Mouse (Mus musculus) testis, adult 2 months (tissue): ENCODE measurements around the gene Ttc29. TPM values are rescaled to one million over a fixed set of nuclear protein-coding genes. Genes with fewer than 3 reads are reported as not detected.

Experiments
- H3K27ac ChIP-seq: fragments of 200-500 bp; 2 replicates; pipeline ENCODE4 v1.5.1; 2012; ENCODE audit warnings: low read depth, low read length; ENCODE audit not compliant: control insufficient read depth, insufficient read depth
- H3K27me3 ChIP-seq: fragments of 200-500 bp; 2 replicates; pipeline ENCODE4 v1.6.1; 2012; ENCODE audit warnings: mild to moderate bottlenecking, low read length, moderate library complexity; ENCODE audit not compliant: control insufficient read depth, insufficient read depth
- H3K36me3 ChIP-seq: fragments of 200-500 bp; 2 replicates; pipeline ENCODE4 v1.6.1; 2012; ENCODE audit warnings: mild to moderate bottlenecking, low read length; ENCODE audit not compliant: control insufficient read depth, insufficient read depth
- H3K4me1 ChIP-seq: fragments of 200-500 bp; 2 replicates; pipeline ENCODE4 v1.6.1; 2012; ENCODE audit warnings: low read length; ENCODE audit not compliant: control insufficient read depth, insufficient read depth
- H3K4me3 ChIP-seq: fragments of 200-500 bp; 2 replicates; pipeline ENCODE4 v1.5.1; 2012; ENCODE audit warnings: low read depth, mild to moderate bottlenecking, low read length, moderate library complexity, mixed read lengths; ENCODE audit not compliant: control insufficient read depth
- CTCF ChIP-seq: fragments of 200-500 bp; IDR thresholded peaks from 2 replicates; pipeline ENCODE4 v1.5.1; 2012; ENCODE audit warnings: low read depth, mild to moderate bottlenecking, inconsistent platforms, low read length, moderate library complexity; ENCODE audit not compliant: control insufficient read depth, insufficient read depth, insufficient replicate concordance
- POLR2A ChIP-seq: fragments of 200-500 bp; IDR thresholded peaks from 2 replicates; pipeline ENCODE4 v1.6.1; 2012; ENCODE audit warnings: low read depth, mild to moderate bottlenecking, inconsistent platforms, low read length, moderate library complexity; ENCODE audit not compliant: control insufficient read depth
- polyA plus RNA-seq: library from polyadenylated mRNA; depleted of rRNA; stranded (reverse); fragments of >200 nt; gene quantifications from 2 replicates; pipeline ENCODE4 v1.2.3, GENCODE M21; 2012; rRNA removed

The Ttc29 gene
- polyA plus RNA-seq, 1 experiment: 164 TPM

- Histone ChIP-seq H3K4me3 (no peak overlapping the region), H3K27me3 (no peaks in the 10 kb centered on the region), H3K4me1 (peaks cover 2% of the 10 kb centered on the region), H3K27ac (no peak overlapping the region), H3K36me3 (no peaks in the 10 kb centered on the region)
- TF ChIP-seq POLR2A: no peak
- no peak for TF ChIP-seq CTCF
These were observed 229.7 kb downstream of the Ttc29 start for GRCm38 (mm10) chr8:78442781-78443180.

Other genes with a start within 250 kb of the Ttc29 start
- gene Pou4f2, start 223.3 kb downstream of the Ttc29 start, polyA plus RNA-seq: 0.04 TPM in 2 replicates